ENCODE assay signal across 28 mouse cellular contexts in the genomic region with DNA sequence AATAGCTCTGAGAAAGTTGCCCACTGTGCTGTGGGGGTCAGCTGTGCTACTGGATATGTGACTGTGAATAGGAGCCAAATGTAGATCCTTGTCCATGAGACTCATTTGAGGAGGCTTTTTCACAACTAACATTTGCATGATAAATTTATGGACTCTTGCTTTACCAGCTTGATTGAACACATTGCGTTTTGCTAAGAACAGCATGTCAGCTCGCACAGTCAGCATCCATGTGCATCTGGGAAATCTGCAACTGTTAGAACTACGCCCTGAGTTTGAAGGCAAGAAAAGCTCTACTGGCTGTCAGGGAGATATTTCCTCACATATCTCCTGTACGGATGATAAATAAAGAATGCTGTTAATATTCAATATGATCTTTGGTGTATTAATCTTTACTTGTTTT.
DNase-seq lines count a peak whose midpoint lies in the region; ATAC-seq and TF ChIP-seq lines count a peak whose summit lies in the region.
"Had no signal": no experiment of that assay in that cellular context is flagged by ENCODE, and none has a peak within 500 bp of the region (broad histone marks: within the 10 kb centered on the region; RNA-seq: fewer than 3 reads in every experiment).

No protein-coding gene starts in this region.

- TF ChIP-seq EP300 in heart, adult 2 months (IDR thresholded peaks at IDR 0.05; ENCODE audit: insufficient read depth, low read depth, low read length) = no peak

- no peaks in the 10 kb centered on the region for H3K36me3 ChIP-seq in heart, adult 2 months (ENCODE audit: control insufficient read depth, insufficient read depth, low read length)
- H3K36me3 ChIP-seq: hindbrain, embryonic 12.5 days; liver, embryonic 12.5 days; neural tube, embryonic 13.5 days had no signal

- TF ChIP-seq POLR2A in brain, embryonic 14.5 days (IDR thresholded peaks at IDR 0.05; ENCODE audit: borderline replicate concordance, extremely low read depth, insufficient read depth, insufficient read length, poor library complexity, severe bottlenecking) = no peak
- no peak for TF ChIP-seq POLR2A in heart, adult 2 months (IDR thresholded peaks at IDR 0.05; ENCODE audit: insufficient read depth, low read depth, low read length)

- DNase-seq in left cerebral cortex, postnatal 14 days (ENCODE audit: low spot score in 2 of 2) = peak; percentile 3 to 9
- no peak for DNase-seq in left cerebral cortex, adult 11 months (ENCODE audit: low spot score)
- peak; percentile 60 for DNase-seq in brain, embryonic 14.5 days (ENCODE audit: low read depth)
- peak; percentile 26 to 50 for DNase-seq in layer of hippocampus, adult 2 months (ENCODE audit: low spot score in 2 of 2)
- peak; percentile 29 to 73 for DNase-seq in layer of hippocampus, postnatal 14 days (ENCODE audit: low spot score in 2 of 2)
- no peak for DNase-seq in heart, adult 2 months
- DNase-seq in urinary bladder, postnatal 14 days (ENCODE audit: low spot score) = no peak
- DNase-seq: adrenal gland, postnatal 10 days; cerebellum, adult 9-10 months; cerebellum, postnatal 36 days; gastrocnemius, postnatal 25 days; heart, adult 11 months; heart, postnatal 36 days; kidney, adult 8-10 months; kidney, postnatal 10 days; liver, postnatal 0 days; lung, postnatal 36 days; right cerebral cortex, postnatal 25 days; spleen, adult 18-20 months; thymus, adult 18-20 months; thymus, postnatal 25 days had no signal

- WGBS in heart, adult 2 months = 86% methylated on average over 4 of the region's 4 CpGs

- H3K9ac ChIP-seq in heart, adult 2 months (ENCODE audit: low read depth, low read length) = no peak overlapping the region
- H3K9ac ChIP-seq: hindbrain, embryonic 12.5 days; liver, embryonic 12.5 days; liver, postnatal 0 days; neural tube, embryonic 13.5 days had no signal

- no peaks in the 10 kb centered on the region for H3K79me2 ChIP-seq in heart, adult 2 months (replicated peaks; ENCODE audit: control insufficient read depth, insufficient read depth, low read length)

- TF ChIP-seq CTCF in brain, embryonic 14.5 days (IDR thresholded peaks at IDR 0.05; ENCODE audit: borderline replicate concordance, extremely low read depth, insufficient read depth, insufficient read length) = no peak
- no peak for TF ChIP-seq CTCF in layer of hippocampus, adult 2 months (conservative IDR thresholded peaks at IDR 0.05)
- TF ChIP-seq CTCF in heart, adult 2 months (IDR thresholded peaks at IDR 0.05) = no peak

- no peaks in the 10 kb centered on the region for H3K27me3 ChIP-seq in heart, adult 2 months (ENCODE audit: control insufficient read depth, insufficient read depth, low read length)
- H3K27me3 ChIP-seq: hindbrain, embryonic 12.5 days; liver, embryonic 12.5 days; neural tube, embryonic 13.5 days; Patski had no signal

- no peak overlapping the region for H3K4me3 ChIP-seq in layer of hippocampus, adult 2 months
- no peak overlapping the region for H3K4me3 ChIP-seq in heart, adult 2 months
- H3K4me3 ChIP-seq: hindbrain, embryonic 12.5 days; liver, embryonic 12.5 days; neural tube, embryonic 13.5 days had no signal

- peak overlapping the region; percentile 43; the same call in 1 of the 2 replicates for H3K27ac ChIP-seq in layer of hippocampus, adult 2 months
- H3K27ac ChIP-seq in heart, adult 2 months = no peak overlapping the region
- H3K27ac ChIP-seq: hindbrain, embryonic 12.5 days; hindbrain, postnatal 0 days; liver, embryonic 12.5 days; neural tube, embryonic 13.5 days had no signal

- intact Hi-C loops in left cerebral cortex, postnatal 14 days (cut with DNase I) = no loop called here
- intact Hi-C loops in heart, adult 2 months (cut with DNase I) = no loop called here

- ATAC-seq in erythroblast, adult 5-6 weeks (replicated peaks; ENCODE audit: low FRiP score, poor library complexity, severe bottlenecking) = no peak
- ATAC-seq: hindbrain, postnatal 0 days; intestine, embryonic 16.5 days; liver, embryonic 12.5 days; liver, postnatal 0 days; Patski had no signal

- no peaks in the 10 kb centered on the region for H3K4me1 ChIP-seq in heart, adult 2 months (ENCODE audit: control insufficient read depth, insufficient read depth, low read length)
- H3K4me1 ChIP-seq: hindbrain, embryonic 12.5 days; liver, embryonic 12.5 days; neural tube, embryonic 13.5 days had no signal

Comparison
In these comparisons a context has a peak if more than half of its experiments do, and no peak if none do; other contexts are left out.
1. DNase-seq: peak in left cerebral cortex, postnatal 14 days (2 of 2), brain, embryonic 14.5 days (single experiment), layer of hippocampus, adult 2 months (2 of 2) and layer of hippocampus, postnatal 14 days (2 of 2); none in left cerebral cortex, adult 11 months (single experiment), heart, adult 2 months (0 of 2) and urinary bladder, postnatal 14 days (single experiment).